Mouse (Mus musculus): ENCODE results near the gene Nrd1.

GRCm38 (mm10) chr4:108999999-109000950 lies at the start of gene Nrd1:
- TF ChIP-seq CTCF (IDR thresholded peaks at IDR 0.05; ENCODE audit: insufficient read depth, low read length), result no peak
- TF ChIP-seq POLR2A (IDR thresholded peaks at IDR 0.05; ENCODE audit: borderline replicate concordance, extremely low read depth, low read depth, low read length), result peak; percentile 71

All from lung, adult 2 months (tissue).